Comparison of ENCODE assay signal across 8 mouse cellular contexts in genomic region chr12:72285366-72286345, GRCm38 (mm10).
DNase-seq lines count a peak whose midpoint lies in the region.

No protein-coding gene starts in this region.

- DNase-seq in heart, postnatal 4 days = peak; percentile 12
- no peak for DNase-seq in heart, adult 9 months (ENCODE audit: low spot score in 2 of 2)
- DNase-seq in frontal cortex, adult 2 months (ENCODE audit: extremely low spot score in 1 of 2, low spot score in 1 of 2) = peak; percentile 83 to 84
- peak; percentile 61 to 74 for DNase-seq in left cerebral cortex, adult 18-20 months (ENCODE audit: low spot score in 2 of 2)
- DNase-seq in right cerebral cortex, adult 18-20 months = peak; percentile 82
- no peak for DNase-seq in urinary bladder, postnatal 36 days (ENCODE audit: low spot score in 2 of 2)
- DNase-seq in urinary bladder, postnatal 10 days (ENCODE audit: low spot score) = no peak
- DNase-seq in c-Kit-positive CD71-positive TER-119-positive erythroid progenitor cells, embryonic 14.5 days (ENCODE audit: low spot score) = no peak

Comparison
In these comparisons a context has a peak if more than half of its experiments do, and no peak if none do; other contexts are left out.
1. DNase-seq: peak in heart, postnatal 4 days (single experiment), frontal cortex, adult 2 months (2 of 2), left cerebral cortex, adult 18-20 months (2 of 2) and right cerebral cortex, adult 18-20 months (single experiment); none in heart, adult 9 months (0 of 2), urinary bladder, postnatal 36 days (0 of 2), urinary bladder, postnatal 10 days (single experiment) and c-Kit-positive CD71-positive TER-119-positive erythroid progenitor cells, embryonic 14.5 days (single experiment).